In genomic region chr8:119427634-119428349, GRCm38 (mm10) we compare ENCODE assay signal across 8 mouse cellular contexts. TPM values are rescaled to one million over a fixed set of nuclear protein-coding genes. Genes with fewer than 3 reads are reported as not detected.
DNase-seq lines count a peak whose midpoint lies in the region; TF ChIP-seq lines count a peak whose summit lies in the region.
"Had no signal": no experiment of that assay in that cellular context is flagged by ENCODE, and none has a peak within 500 bp of the region (broad histone marks: within the 10 kb centered on the region; RNA-seq: fewer than 3 reads in every experiment).

No protein-coding gene starts in this region.

- no peaks in the 10 kb centered on the region for H3K27me3 ChIP-seq in kidney, adult 2 months (replicated peaks; ENCODE audit: control insufficient read depth, insufficient read depth, low read length)
- no peaks in the 10 kb centered on the region for H3K27me3 ChIP-seq in cerebellum, adult 2 months (ENCODE audit: control insufficient read depth, insufficient read depth, low read length)
- no peaks in the 10 kb centered on the region for H3K27me3 ChIP-seq in limb, embryonic 10.5 days (ENCODE audit: low read depth, poor library complexity, severe bottlenecking)

- 48% methylated on average over 12 of the region's 12 CpGs for WGBS in kidney, adult 2 months
- WGBS in cerebellum, adult 2 months: 16% methylated on average over 12 of the region's 12 CpGs
- 75% methylated on average over 12 of the region's 12 CpGs for WGBS in limb, embryonic 10.5 days

- peaks cover 52% of the 10 kb centered on the region for H3K4me1 ChIP-seq in kidney, adult 2 months (ENCODE audit: control insufficient read depth, insufficient read depth, low read length)
- H3K4me1 ChIP-seq in cerebellum, adult 2 months (ENCODE audit: control insufficient read depth, insufficient read depth, low read length): peaks cover 25% of the 10 kb centered on the region
- peaks cover 22% of the 10 kb centered on the region for H3K4me1 ChIP-seq in limb, embryonic 10.5 days

- no peak for TF ChIP-seq POLR2A in kidney, adult 2 months (IDR thresholded peaks at IDR 0.05; ENCODE audit: low read depth, low read length)
- no peak for TF ChIP-seq POLR2A in cerebellum, adult 2 months (IDR thresholded peaks at IDR 0.05; ENCODE audit: borderline replicate concordance, insufficient read depth, low read length)

- H3K27ac ChIP-seq in kidney, adult 2 months (ENCODE audit: insufficient read depth, low read depth, low read length): no peak overlapping the region
- H3K27ac ChIP-seq in cerebellum, adult 2 months (ENCODE audit: insufficient read depth, low read length): peak overlapping the region; percentile 10; the same call in 1 of the 2 replicates
- H3K27ac ChIP-seq in limb, embryonic 10.5 days: no peak overlapping the region

- TF ChIP-seq CTCF in kidney, adult 2 months (conservative IDR thresholded peaks at IDR 0.05; ENCODE audit: insufficient read depth, insufficient read length, low read depth, low read length): no peak
- no peak for TF ChIP-seq CTCF in cerebellum, adult 2 months (IDR thresholded peaks at IDR 0.05; ENCODE audit: borderline replicate concordance, insufficient read depth, low read depth, low read length)

- H3K4me3 ChIP-seq in kidney, adult 2 months (ENCODE audit: insufficient read depth, low read depth, low read length): no peak overlapping the region
- H3K4me3 ChIP-seq in cerebellum, adult 2 months (replicated peaks; ENCODE audit: insufficient read depth, low read depth, low read length): no peak overlapping the region
- no peak overlapping the region for H3K4me3 ChIP-seq in limb, embryonic 10.5 days

- H3K9me3 ChIP-seq in limb, embryonic 10.5 days (replicated peaks): no peaks in the 10 kb centered on the region

- no peaks in the 10 kb centered on the region for H3K36me3 ChIP-seq in kidney, adult 2 months (ENCODE audit: control insufficient read depth, insufficient read depth, low read length)
- H3K36me3 ChIP-seq in limb, embryonic 10.5 days: no peaks in the 10 kb centered on the region

- DNase-seq in kidney, adult 2 months: peak; percentile 51
- no peak for DNase-seq in kidney, postnatal 4 days
- DNase-seq in NIH3T3 (ENCODE audit: low read depth): peak; percentile 49
- DNase-seq in cerebellum, adult 2 months: peak; percentile 61 to 66
- peak; percentile 54 for DNase-seq in induced T-regulatory cell, adult 2 months (ENCODE audit: low read depth)
- DNase-seq in limb, embryonic 10.5 days (ENCODE audit: low spot score): no peak
- no peak for DNase-seq in kidney, postnatal 14 days
- DNase-seq: lung, embryonic 14.5 days had no signal

RNA-seq across cellular contexts. Expression of gene Osgin1, which starts 6.1 kb away (rescaled TPM):
- 115 and 194 TPM in 2 replicates for polyA plus RNA-seq in kidney, adult 2 months (2012; rRNA removed)
- 0.84 and 0.93 TPM in 2 replicates for polyA plus RNA-seq in cerebellum, adult 2 months (2012; rRNA removed)
- polyA plus RNA-seq in limb, embryonic 10.5 days (2016; fragmentation: Nextera tagmentation; extraction: Ambion mirVana): 0.26 and 0.34 TPM in 2 replicates

RNA-seq across cellular contexts. Expression of gene Necab2, which starts 18.7 kb away (rescaled TPM):
- 0.07 and 0.11 TPM in 2 replicates for polyA plus RNA-seq in kidney, adult 2 months (2012; rRNA removed)
- 17.0 and 26.6 TPM in 2 replicates for polyA plus RNA-seq in cerebellum, adult 2 months (2012; rRNA removed)
- polyA plus RNA-seq in limb, embryonic 10.5 days (2016; fragmentation: Nextera tagmentation; extraction: Ambion mirVana): 4.2 and 5.6 TPM in 2 replicates

RNA-seq across cellular contexts. Expression of gene Mlycd, which starts 33.1 kb away (rescaled TPM):
- 48.2 and 55.6 TPM in 2 replicates for polyA plus RNA-seq in kidney, adult 2 months (2012; rRNA removed)
- polyA plus RNA-seq in cerebellum, adult 2 months (2012; rRNA removed): 30.5 and 31.6 TPM in 2 replicates
- 6.3 and 6.7 TPM in 2 replicates for polyA plus RNA-seq in limb, embryonic 10.5 days (2016; fragmentation: Nextera tagmentation; extraction: Ambion mirVana)

Comparison
In these comparisons a context has a peak if more than half of its experiments do, and no peak if none do; other contexts are left out.
1. DNase-seq: peak in kidney, adult 2 months (single experiment), NIH3T3 (single experiment), cerebellum, adult 2 months (2 of 2) and induced T-regulatory cell, adult 2 months (single experiment); none in kidney, postnatal 4 days (0 of 2), limb, embryonic 10.5 days (single experiment) and kidney, postnatal 14 days (single experiment).
2. RNA of gene Osgin1, which starts 6.1 kb away (polyA plus RNA-seq): 115 to 194 TPM in kidney, adult 2 months; 0.84 to 0.93 TPM in cerebellum, adult 2 months and 0.26 to 0.34 TPM in limb, embryonic 10.5 days; every median in the first group is over 10 times any median in the second.